Mouse (Mus musculus): ENCODE measurements around the gene Kif18b. TPM values are rescaled to one million over a fixed set of nuclear protein-coding genes. Genes with fewer than 3 reads are reported as not detected.

The Kif18b gene
- total and polyA plus RNA-seq, 3 experiments: 36.1 to 116 (median 45.7) TPM

GRCm38 (mm10) chr11:102890096-102890495 lies 34.8 kb downstream of the Kif18b start:
- Histone ChIP-seq H3K9ac (ENCODE audit: control insufficient read depth, low read depth, low read length, poor library complexity, severe bottlenecking) (no peak overlapping the region), H3K36me3 (ENCODE audit: control insufficient read depth in 1 of 2, insufficient read depth in 2 of 2, low read length in 2 of 2) (peaks cover 0 to 2% of the 10 kb centered on the region in 2 experiments; a peak in 2 of 4 replicates), H3K4me3 (ENCODE audit: control insufficient read depth in 1 of 2, insufficient read depth in 1 of 2, low read depth in 2 of 2, low read length in 2 of 2) (no peak overlapping the region), H3K9me3 (replicated peaks; ENCODE audit: insufficient read depth, low read length) (no peaks in the 10 kb centered on the region), H3K4me1 (ENCODE audit: control insufficient read depth in 1 of 2, insufficient read depth in 2 of 2, low read length in 2 of 2) (peaks cover 2 to 12% of the 10 kb centered on the region in 2 experiments; a peak in 3 of 4 replicates), H3K27ac (ENCODE audit: control insufficient read depth, low read depth, low read length) (no peak overlapping the region), H3K27me3 (ENCODE audit: control insufficient read depth in 1 of 2, insufficient read depth in 2 of 2, low read length in 2 of 2) (no peaks in the 10 kb centered on the region), H3K79me2 (ENCODE audit: control insufficient read depth, insufficient read depth, low read length, poor library complexity) (no peaks in the 10 kb centered on the region)
- no peak for TF ChIP-seq MAZ (IDR thresholded peaks at IDR 0.05; ENCODE audit: low read depth, low read length)
- no peak for DNase-seq (ENCODE audit: low read depth, low spot score)

GRCm38 (mm10) chr11:102888135-102888534 lies 36.8 kb downstream of the Kif18b start:
- Histone ChIP-seq H3K9ac (ENCODE audit: control insufficient read depth, low read depth, low read length, poor library complexity, severe bottlenecking) (no peak overlapping the region), H3K79me2 (ENCODE audit: control insufficient read depth, insufficient read depth, low read length, poor library complexity) (no peaks in the 10 kb centered on the region), H3K9me3 (replicated peaks; ENCODE audit: insufficient read depth, low read length) (no peaks in the 10 kb centered on the region), H3K36me3 (ENCODE audit: control insufficient read depth in 1 of 2, insufficient read depth in 2 of 2, low read length in 2 of 2) (peaks cover 0 to 6% of the 10 kb centered on the region in 2 experiments; a peak in 2 of 4 replicates), H3K27ac (ENCODE audit: control insufficient read depth, low read depth, low read length) (no peak overlapping the region), H3K4me1 (ENCODE audit: control insufficient read depth in 1 of 2, insufficient read depth in 2 of 2, low read length in 2 of 2) (peaks cover 0 to 14% of the 10 kb centered on the region in 2 experiments; a peak in 2 of 4 replicates), H3K4me3 (ENCODE audit: control insufficient read depth in 1 of 2, insufficient read depth in 1 of 2, low read depth in 2 of 2, low read length in 2 of 2) (no peak overlapping the region), H3K27me3 (ENCODE audit: control insufficient read depth in 1 of 2, insufficient read depth in 2 of 2, low read length in 2 of 2) (no peaks in the 10 kb centered on the region)
- no peak for TF ChIP-seq GABPA (IDR thresholded peaks at IDR 0.05; ENCODE audit: low read depth, low read length)
- TF ChIP-seq ZMIZ1 (IDR thresholded peaks at IDR 0.05; ENCODE audit: low read depth, low read length): no peak
- TF ChIP-seq EP300 (IDR thresholded peaks at IDR 0.05; ENCODE audit: low read depth in 1 of 2, low read length in 2 of 2): no peak
- DNase-seq (ENCODE audit: low read depth, low spot score): no peak

- H3K9ac ChIP-seq (ENCODE audit: control insufficient read depth, low read depth, low read length, poor library complexity, severe bottlenecking): no peak overlapping the region
- peaks cover 0 to 15% of the 10 kb centered on the region in 2 experiments; a peak in 2 of 4 replicates for H3K4me1 ChIP-seq (ENCODE audit: control insufficient read depth in 1 of 2, insufficient read depth in 2 of 2, low read length in 2 of 2)
- no peak for DNase-seq (ENCODE audit: low read depth, low spot score)
- TF ChIP-seq NRF1 (IDR thresholded peaks at IDR 0.05; ENCODE audit: insufficient read depth, low read depth, low read length, poor library complexity, severe bottlenecking) (no peak), CHD1 (IDR thresholded peaks at IDR 0.05; ENCODE audit: low read depth, low read length) (no peak), SMC3 (IDR thresholded peaks at IDR 0.05; ENCODE audit: low read depth, low read length) (no peak), MXI1 (IDR thresholded peaks at IDR 0.05; ENCODE audit: low read depth, low read length) (no peak), MYB (IDR thresholded peaks at IDR 0.05; ENCODE audit: low read depth, low read length) (no peak), CTCF (IDR thresholded peaks at IDR 0.05 in 2 of 3, conservative IDR thresholded peaks at IDR 0.05 in 1 of 3; ENCODE audit: control insufficient read depth in 1 of 3, insufficient read depth in 1 of 3, low read depth in 2 of 3, low read length in 3 of 3, poor library complexity in 1 of 3, severe bottlenecking in 1 of 3) (no peak), SIN3A (IDR thresholded peaks at IDR 0.05; ENCODE audit: low read length) (no peak), RCOR1 (IDR thresholded peaks at IDR 0.05; ENCODE audit: low read depth, low read length) (no peak), TBP (IDR thresholded peaks at IDR 0.05; ENCODE audit: low read depth, low read length) (no peak), ZMIZ1 (IDR thresholded peaks at IDR 0.05; ENCODE audit: low read depth, low read length) (no peak), GATA1 (IDR thresholded peaks at IDR 0.05; ENCODE audit: low read depth, low read length) (no peak), ELF1 (IDR thresholded peaks at IDR 0.05; ENCODE audit: low read depth, low read length) (no peak), TCF12 (IDR thresholded peaks at IDR 0.05; ENCODE audit: low read depth, low read length) (no peak)
- H3K36me3 ChIP-seq (ENCODE audit: control insufficient read depth in 1 of 2, insufficient read depth in 2 of 2, low read length in 2 of 2): peaks cover 0 to 6% of the 10 kb centered on the region in 2 experiments; a peak in 2 of 4 replicates
- no peaks in the 10 kb centered on the region for H3K79me2 ChIP-seq (ENCODE audit: control insufficient read depth, insufficient read depth, low read length, poor library complexity)
- no peak overlapping the region for H3K27ac ChIP-seq (ENCODE audit: control insufficient read depth, low read depth, low read length)
- no peaks in the 10 kb centered on the region for H3K9me3 ChIP-seq (replicated peaks; ENCODE audit: insufficient read depth, low read length)
- H3K27me3 ChIP-seq (ENCODE audit: control insufficient read depth in 1 of 2, insufficient read depth in 2 of 2, low read length in 2 of 2): no peaks in the 10 kb centered on the region
- H3K4me3 ChIP-seq (ENCODE audit: control insufficient read depth in 1 of 2, insufficient read depth in 1 of 2, low read depth in 2 of 2, low read length in 2 of 2): no peak overlapping the region
Observed at GRCm38 (mm10) chr11:102887433-102887832, 37.5 kb downstream of the Kif18b start.
